Mouse (Mus musculus): ENCODE results near the gene Nup210l.
"Not testable (repeated sequence)": the region's sequence is repeated elsewhere in the genome, so short reads cannot be mapped to it uniquely, and the experiment has no call there.

GRCm38 (mm10) chr3:90253174-90253573 lies 149.2 kb downstream of the Nup210l start:
- not testable (repeated sequence) for TF ChIP-seq CTCF (IDR thresholded peaks at IDR 0.05; ENCODE audit: extremely low read depth, insufficient read depth, insufficient read length, insufficient replicate concordance); POLR2A (IDR thresholded peaks at IDR 0.05; ENCODE audit: low read depth, low read length)

Data from spleen, adult 2 months (tissue).